Mouse (Mus musculus): ENCODE results near the gene Lgi1. TPM values are rescaled to one million over a fixed set of nuclear protein-coding genes. Genes with fewer than 3 reads are reported as not detected.

Lgi1 gene
- total RNA-seq, 4 experiments from 2014 or later, result 0.42 to 0.84 (median 0.56) TPM

- no peak for DNase-seq
Observed at GRCm38 (mm10) chr19:38263829-38264504, 369 bp upstream of the Lgi1 start.

- DNase-seq, result no peak
Observed at GRCm38 (mm10) chr19:38265767-38266166, 1.4 kb downstream of the Lgi1 start.

- DNase-seq, result no peak
Observed at GRCm38 (mm10) chr19:38267469-38267868, 3.1 kb downstream of the Lgi1 start.

GRCm38 (mm10) chr19:38271071-38271470, 6.7 kb downstream of the Lgi1 start:
- DNase-seq, result no peak

- DNase-seq, result no peak
Observed at GRCm38 (mm10) chr19:38273820-38274219, 9.5 kb downstream of the Lgi1 start.

GRCm38 (mm10) chr19:38274747-38275421, 10.5 kb downstream of the Lgi1 start:
- no peak for DNase-seq

GRCm38 (mm10) chr19:38276226-38276625, 11.9 kb downstream of the Lgi1 start:
- no peak for DNase-seq

GRCm38 (mm10) chr19:38280242-38280641, 15.9 kb downstream of the Lgi1 start:
- no peak for DNase-seq

GRCm38 (mm10) chr19:38282407-38282806, 18.1 kb downstream of the Lgi1 start:
- DNase-seq, result no peak

- DNase-seq, result no peak
Observed at GRCm38 (mm10) chr19:38288556-38288955, 24.2 kb downstream of the Lgi1 start.

- DNase-seq, result no peak
Observed at GRCm38 (mm10) chr19:38291432-38291831, 27.1 kb downstream of the Lgi1 start.

- no peak for DNase-seq
Observed at GRCm38 (mm10) chr19:38298018-38298626, 33.8 kb downstream of the Lgi1 start.

- no peak for DNase-seq
Observed at GRCm38 (mm10) chr19:38308116-38308515, 43.8 kb downstream of the Lgi1 start.

- no peak for DNase-seq
Observed at GRCm38 (mm10) chr19:38315099-38315498, 50.8 kb downstream of the Lgi1 start.

GRCm38 (mm10) chr19:38316602-38317313, 52.4 kb downstream of the Lgi1 start:
- DNase-seq, result no peak

GRCm38 (mm10) chr19:38318308-38318707, 54.0 kb downstream of the Lgi1 start:
- DNase-seq, result no peak

- DNase-seq, result no peak
Observed at GRCm38 (mm10) chr19:38319168-38319567, 54.8 kb downstream of the Lgi1 start.

- DNase-seq, result no peak
Observed at GRCm38 (mm10) chr19:38320651-38321188, 56.4 kb downstream of the Lgi1 start.

- no peak for DNase-seq
Observed at GRCm38 (mm10) chr19:38323726-38324125, 59.4 kb downstream of the Lgi1 start.

GRCm38 (mm10) chr19:38324147-38325028, 60.1 kb downstream of the Lgi1 start:
- no peak for DNase-seq

GRCm38 (mm10) chr19:38325029-38325398, 60.7 kb downstream of the Lgi1 start:
- no peak for DNase-seq

GRCm38 (mm10) chr19:38325854-38326253, 61.5 kb downstream of the Lgi1 start:
- no peak for DNase-seq

Data from adrenal gland, adult 8-10 months (tissue).